Mouse (Mus musculus) frontal cortex, postnatal 36 days (tissue): ENCODE data around the gene Acad9.

Source experiments
- DNase-seq, 2 experiments: peaks; one replicate each; pipeline ENCODE4 v3.0.0; 2022; ENCODE audit warnings: low spot score in 2 of 2

The Acad9 gene

DNA sequence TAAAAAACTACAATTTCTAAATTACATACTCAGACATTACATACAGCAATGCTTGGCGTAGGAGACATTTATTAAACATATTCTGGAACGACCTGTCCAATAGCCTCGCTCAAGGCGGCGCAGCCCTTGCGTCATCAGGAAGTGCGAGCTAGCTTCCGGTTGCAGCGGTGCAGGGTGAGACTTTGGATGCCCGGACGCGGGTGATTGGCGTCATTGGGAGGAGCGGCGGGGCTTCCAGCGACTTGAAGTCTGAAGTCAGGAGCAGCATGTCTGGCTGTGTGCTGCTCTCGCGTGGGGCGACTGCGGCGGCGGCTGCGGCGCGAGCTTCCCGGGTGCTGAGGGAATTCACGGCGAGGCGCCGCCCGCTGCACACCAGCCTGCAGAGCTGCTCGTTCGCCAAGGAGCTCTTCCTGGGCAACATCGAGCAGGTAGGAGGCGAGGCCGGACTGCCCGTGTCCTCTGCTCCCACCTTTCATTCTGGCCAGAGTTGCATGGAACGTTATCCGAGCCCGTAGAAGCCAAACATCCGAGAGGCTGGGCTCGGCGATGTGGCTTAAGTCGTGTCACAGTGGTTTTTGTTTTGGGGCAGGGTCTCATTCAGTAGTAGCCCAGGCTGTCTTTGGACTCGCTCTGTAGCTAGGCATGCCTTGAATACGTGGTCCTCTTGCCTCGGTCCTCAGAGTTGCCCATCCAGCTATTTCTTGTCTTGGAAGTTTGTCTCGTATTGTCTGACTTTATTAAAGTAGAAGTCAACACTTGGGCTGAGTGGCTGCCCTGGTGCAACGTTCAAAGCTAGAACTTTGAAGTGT, at the start of gene Acad9:
Acad9 (plus strand) TSS at position 137 of the 809 bp plus-strand sequence.
- peak; percentile 97 to 98 for DNase-seq

DNA sequence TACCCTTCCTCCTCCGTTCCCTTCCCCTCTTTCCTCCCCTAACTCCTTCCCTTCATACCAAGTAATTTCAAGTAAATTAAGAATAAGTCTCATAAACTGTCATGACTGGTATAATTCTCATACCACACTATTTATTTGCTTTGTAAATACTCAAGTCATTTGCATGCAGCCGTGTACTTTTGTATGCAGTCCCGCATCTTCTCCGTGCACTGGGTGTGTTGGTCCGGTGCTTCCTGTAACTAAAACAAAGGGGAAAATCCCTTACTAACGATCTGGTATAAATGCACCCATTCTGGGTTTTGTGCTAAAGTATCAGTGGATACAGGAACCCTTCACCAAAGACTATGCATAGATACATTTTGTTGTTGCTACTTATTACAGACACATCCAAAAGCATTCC, 40.0 kb upstream of the Acad9 start:
- no peak for DNase-seq

DNA sequence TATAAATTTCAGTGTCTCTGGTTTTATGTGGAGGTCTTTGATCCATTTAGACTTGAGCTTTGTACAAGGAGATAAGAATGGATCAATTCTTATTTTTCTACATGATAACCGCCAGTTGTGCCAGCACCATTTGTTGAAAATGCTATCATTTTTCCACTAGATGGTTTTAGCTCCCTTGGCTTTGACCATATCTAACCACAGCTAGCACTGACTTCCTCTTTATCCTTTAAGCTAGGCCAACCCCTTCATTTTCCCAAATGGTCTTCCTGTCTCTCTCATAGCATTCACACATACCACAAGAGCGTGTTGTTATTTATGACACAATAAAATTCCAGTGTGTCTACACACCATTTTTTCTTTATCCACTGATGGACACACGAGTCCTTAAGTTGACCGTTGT, 35.8 kb upstream of the Acad9 start:
- no peak for DNase-seq

DNA sequence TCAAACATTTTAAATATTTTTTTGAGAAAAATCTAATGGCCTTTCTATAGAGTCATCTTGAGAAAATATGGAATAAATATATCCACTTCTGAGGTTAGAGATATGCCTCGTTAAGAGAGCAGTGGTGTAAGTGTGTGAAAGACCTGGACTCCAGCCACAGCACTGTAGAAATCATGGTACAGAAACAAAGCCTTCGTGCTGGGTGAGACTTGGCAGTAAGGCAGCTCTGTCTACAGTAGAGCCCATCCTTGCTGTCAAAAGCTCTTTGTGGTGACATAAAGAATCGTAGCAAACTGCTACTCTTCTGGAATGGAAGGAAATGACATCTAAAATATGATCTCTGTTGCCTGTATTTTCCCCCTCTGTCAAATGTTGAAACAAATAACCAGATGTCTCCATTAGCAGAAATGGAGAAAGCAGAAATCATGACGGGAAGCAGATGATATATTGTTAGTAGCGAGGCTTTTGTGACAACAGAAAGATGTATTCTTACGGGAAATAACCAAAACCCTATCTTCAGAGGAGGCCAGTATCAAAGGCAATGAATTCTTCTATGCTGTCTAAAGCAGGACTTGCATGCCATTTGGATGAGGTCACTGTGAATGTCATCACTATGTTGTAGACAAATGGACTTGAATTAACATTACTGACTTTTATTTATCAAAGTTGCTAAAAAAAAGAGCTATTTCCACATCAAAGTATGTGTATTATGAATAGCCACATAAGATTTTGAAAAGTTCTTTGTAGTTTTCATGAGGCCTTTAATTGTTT, 33.9 kb upstream of the Acad9 start:
- DNase-seq = no peak

DNA sequence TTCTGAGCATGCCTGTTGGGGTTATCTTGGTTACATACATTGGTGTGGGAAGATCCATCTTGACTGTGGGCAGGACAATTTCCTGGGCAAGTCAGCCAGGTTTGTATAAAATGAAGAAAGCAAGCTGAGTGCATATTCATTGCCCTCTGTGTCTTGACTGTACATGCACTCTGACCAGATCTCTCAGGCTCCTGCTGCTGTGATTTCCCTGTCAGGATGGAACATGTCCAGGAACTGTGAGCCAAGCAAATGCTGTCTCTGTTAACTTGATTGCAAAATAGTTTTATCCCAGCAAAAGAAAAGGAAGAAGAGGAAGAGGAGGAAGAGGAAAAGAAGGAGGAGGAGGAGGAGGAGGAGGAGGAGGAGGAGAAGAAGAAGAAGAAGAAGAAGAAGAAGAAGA, 21.3 kb upstream of the Acad9 start:
- DNase-seq = no peak

DNA sequence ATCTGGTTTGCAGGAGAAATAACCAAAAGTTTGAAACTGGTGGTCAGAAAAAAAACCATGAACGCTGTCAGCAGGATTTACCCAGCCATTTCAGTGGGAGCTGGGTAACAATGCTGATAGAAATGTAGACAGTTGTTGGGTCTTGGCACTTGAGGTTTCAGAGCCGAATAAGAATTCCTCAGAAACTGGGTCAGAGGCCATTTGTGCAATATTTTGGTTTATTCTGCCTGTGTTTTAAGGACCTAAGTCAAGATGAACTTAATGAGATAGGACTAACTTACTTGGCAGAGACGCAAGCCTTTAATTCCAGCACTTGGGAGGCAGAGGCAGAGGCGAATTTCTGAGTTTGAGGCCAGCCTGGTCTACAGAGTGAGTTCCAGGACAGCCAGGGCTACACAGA, 20.7 kb upstream of the Acad9 start:
- no peak for DNase-seq

DNA sequence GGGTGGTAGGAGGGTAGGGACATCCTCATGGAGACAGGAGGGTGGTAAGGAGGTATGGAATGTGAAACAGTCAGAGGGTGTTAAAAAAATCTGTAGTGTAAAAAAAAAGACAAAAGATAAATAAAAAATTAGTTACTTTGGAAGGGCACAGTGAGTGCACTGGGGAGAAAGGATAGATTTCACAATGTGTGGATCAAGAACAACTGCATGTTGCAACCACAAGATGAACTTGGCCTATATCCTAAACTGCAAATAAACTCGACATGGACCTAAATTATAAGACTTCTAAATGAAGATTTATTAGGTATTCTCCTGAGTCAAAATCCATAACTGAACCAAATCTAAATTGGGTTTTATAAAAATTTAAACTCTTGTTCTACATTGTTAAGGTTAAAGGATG, 16.7 kb upstream of the Acad9 start:
- no peak for DNase-seq

DNA sequence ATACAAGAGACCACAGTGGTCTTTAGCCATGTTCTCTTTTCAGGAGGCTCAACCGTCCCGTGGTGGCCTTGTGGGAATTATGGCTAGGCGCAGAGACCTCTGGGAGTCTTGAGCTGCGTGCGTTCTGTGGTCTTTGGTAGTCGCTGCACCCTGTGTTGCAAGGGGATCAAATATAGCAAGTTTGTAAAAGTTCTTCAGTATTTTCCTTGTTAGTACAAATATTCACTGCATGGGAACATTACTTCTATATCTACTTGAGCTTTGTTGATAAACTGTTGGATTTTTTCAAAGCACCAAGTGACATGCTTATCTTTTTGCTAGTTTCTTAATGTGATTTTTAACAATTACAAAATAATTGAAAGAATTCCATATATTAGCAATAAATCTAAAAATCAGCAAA, 12.3 kb upstream of the Acad9 start, which contains the start of gene Ccdc144b:
Ccdc144b (minus strand) TSS at position 101 of the 400 bp plus-strand sequence.
- DNase-seq = no peak

DNA sequence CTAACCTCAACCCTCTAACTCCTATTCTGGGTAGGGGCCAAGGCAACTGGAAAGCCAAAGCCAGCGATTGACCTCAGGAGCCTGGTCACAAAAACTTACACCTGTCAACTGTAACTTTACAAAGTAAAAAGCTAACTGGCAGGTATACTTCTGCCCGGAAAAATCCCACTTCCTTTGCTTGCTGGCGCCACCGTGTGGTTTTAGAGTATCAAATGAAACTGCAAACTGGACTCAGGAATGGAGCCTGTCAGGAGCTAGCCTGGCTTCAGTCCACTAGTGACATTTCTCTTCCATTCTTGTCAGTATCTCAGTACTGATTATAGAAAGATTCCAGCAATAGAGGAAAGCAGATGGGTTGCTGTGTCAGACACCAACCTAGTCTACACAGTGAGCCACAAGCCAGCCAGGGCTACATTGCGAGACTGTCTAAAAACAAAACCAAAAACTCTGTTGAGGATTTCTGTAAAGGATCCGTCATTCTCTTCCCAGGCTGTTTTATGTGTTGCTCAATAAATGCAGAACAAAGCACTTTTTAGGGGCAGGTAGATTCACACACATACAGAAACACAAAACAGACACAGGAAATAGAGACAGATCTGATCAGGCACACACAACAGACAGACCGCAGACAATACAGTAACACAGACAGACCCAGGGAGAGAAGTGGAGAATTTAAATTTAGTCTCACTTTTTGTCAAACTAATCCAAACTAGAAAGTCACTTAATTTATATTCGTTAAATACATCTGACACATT, 5.5 kb upstream of the Acad9 start:
- DNase-seq = peak; percentile 55 to 68

DNA sequence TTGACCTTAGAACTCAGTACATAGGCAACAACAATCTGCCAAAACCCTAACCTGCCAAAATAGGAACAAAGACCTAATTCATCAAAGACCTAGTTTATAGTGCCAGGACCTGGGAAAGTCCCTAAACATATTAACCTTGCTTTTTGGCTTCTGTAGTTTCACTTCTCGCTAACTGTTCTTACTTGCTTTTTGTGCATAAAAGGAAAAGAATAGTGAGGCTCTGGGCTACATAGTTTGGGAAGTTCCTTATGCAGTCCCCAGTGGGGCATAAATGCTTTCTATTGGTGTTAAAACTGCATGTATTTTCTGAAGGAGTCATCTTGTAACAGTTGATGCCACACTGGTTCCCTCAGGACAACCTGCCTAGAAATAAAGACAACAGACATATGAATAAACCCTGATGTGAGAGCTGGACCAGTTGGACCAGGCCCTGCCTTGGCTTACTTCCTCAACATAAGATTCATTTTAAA, 1.2 kb upstream of the Acad9 start:
- no peak for DNase-seq

DNA sequence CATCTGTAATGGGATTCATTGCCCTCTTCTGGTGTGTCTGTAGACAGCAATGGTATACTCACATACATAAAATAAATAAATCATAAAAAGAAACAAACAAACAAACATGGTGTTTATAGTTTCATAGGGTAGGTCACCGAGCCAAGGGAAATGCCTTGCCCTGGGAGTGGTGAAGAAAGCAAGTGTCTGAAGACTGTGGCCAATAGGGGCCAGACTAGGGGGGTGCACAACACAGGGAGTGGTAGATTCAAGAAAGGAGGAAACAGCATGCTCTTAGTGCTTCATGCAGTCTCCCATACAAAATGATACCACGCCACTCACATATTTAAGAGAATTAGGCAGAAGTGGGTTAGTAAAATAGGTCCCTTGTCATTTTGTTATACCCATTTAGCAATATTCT, 613 bp upstream of the Acad9 start:
- DNase-seq = no peak

DNA sequence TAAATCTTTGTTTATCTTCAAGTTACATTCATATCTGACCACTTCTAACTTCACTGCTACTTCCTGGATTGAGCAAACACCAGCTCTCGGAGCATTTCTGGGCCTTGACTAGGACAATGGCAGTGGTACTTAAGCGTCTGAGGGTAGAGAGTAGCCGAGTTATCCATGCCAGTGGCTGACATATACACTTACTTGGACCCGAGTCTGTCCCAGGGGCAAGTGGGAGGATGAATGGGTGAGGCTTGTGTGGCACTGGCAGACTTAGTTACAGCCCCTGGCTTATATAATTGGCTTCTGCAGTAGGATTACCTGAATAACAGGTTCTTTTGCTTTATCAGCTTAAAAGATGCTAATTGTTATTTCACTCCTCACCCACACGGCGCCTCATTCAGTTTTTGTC, 2.0 kb downstream of the Acad9 start:
- DNase-seq = no peak

DNA sequence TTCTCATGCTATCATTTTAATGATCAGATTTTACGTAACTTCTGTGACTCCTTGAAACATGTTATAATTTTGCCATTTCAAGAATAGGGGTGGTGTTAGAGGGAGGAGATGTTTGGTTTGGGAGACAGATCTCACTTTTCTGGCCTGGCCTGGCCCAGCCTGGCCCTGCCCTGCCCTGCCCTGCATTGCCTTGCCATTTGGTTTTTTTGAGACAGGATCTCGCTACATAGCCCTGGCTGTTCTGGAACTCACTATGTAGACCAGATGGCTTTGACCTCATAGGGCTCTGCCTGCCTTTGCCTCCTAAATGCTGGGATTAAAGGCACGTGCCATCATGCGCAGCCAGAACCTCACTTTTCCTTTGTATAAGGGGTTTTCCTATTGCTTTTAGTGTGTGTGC, 4.7 kb downstream of the Acad9 start:
- no peak for DNase-seq

DNA sequence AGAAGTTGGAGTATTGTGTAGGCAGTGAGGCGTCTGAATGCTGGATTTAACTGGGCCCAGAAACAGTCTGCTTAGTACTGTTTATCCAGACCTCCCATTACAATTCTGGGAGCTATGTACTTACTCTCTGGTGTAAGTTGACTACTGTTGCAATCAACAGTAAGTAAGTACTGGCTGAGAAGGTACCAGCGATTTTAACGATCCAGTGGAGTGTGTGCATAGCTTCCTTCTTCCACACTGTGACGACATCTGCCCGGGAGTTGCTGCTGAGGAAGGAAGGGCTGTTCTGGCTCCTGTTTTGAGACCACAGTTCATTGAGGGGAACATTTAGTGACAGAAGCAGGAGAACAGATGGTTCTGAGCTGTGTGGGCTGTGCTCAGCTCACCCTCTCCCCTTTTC, 5.3 kb downstream of the Acad9 start:
- DNase-seq = no peak

DNA sequence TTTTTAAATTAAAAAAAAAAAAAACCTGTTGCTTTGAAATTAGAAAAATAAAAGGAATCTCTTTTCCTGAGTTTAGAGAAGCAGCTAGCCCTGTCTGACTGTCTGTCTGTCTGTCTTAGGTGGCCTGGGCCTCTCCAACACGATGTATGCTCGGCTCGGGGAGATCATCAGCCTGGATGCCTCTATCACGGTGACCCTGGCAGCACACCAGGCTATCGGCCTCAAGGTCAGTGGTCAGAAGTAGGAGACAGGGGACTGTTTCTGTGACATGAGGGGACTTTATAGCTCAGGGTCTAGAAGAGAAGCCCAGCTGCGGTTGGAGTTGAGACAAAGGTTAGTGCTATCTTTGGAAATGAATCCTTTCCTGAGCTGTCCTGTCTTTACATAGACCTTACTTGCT, 8.5 kb downstream of the Acad9 start:
- DNase-seq = no peak

DNA sequence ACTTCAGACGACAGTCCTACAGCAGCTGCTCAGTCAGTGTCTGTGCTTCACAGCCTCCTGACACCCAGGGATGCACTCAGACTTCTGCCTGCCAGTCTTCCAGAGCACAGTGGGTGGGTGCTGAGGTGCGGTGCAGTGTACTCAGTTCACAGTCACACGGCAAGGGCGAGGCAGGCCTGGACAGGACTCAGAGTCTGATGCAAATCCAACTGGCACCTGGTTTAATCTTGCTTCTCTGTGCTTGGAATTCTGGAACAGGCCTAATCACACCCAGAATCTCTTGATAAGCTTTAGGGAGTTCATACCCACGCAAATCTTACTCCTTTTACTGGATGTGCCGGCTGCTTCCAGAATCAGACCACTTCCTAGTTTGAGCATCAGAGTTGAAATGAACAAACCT, 9.7 kb downstream of the Acad9 start:
- DNase-seq = no peak

DNA sequence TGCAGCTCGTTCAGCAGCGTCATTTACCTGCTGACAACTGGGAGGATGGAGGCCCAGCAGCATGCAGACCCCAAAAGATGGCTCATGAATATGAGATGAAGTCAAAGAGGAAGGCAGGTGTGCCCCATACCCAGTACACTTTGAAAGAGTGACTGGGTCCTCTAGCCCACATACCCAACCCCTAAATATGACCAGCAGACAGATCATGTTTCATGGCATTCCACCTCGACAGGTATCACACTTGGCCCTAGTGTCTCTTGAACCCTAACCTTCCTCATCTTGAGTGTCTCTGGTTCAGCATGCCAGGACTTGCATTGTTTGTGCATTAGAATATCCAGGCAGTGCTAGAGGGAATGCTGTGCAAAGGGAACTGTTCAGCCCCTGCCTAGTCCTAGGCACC, 11.6 kb downstream of the Acad9 start:
- no peak for DNase-seq

DNA sequence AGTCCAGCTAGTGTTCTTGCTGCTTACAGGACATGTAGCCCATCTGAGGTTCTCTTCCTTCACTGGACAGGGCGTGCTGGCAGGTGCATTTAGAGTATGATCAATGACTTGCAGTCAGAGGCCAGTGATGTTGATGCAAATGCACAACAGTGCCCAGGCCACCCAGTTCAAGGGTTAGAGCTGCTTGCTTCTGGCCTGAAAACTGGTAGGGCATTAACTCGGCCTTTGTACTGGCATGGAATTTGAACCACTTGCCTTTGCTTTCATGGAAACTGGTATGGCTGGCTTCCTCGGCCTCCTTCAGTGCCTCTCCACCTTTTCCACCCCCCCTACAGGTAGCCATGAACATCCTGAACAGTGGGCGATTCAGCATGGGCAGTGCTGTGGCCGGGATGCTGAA, 14.1 kb downstream of the Acad9 start:
- no peak for DNase-seq

DNA sequence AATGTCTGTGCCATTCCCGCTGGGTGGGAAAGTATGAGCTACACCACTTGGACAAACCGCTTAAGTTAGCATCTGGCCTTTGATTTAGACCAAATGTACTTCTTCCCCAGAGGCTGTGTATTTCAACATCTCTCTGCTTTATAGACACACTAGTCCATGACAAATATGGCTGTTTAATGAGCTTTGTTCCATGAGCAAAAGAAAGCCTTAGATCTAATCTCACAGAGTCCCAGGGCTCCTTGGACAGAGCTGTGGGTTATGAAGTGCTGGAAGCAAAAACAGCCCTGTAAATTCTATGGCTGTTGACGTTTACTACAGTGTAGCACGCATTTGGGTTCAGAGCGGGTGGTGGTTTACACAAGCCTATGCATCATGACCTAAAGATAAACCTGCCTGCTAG, 15.0 kb downstream of the Acad9 start:
- no peak for DNase-seq

DNA sequence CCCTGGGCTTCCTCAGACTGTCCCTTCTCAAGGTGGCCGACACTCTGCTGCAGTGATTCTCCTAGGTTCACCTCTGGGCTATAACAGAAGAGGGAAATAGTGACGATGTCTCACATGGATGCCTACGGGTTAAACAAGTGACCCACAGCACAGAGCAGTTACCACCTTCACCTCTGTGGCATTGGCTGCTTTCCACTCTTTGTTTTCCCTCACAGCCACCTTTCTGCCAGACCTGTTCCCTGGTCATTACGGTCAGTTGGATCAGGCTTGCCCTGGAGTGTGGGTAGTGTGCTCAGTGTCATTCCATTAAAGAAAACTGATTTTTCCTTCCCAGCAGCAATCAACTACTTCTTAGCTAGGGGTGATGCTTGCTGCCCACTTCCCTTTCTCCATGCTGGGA, 17.1 kb downstream of the Acad9 start:
- DNase-seq = no peak

DNA sequence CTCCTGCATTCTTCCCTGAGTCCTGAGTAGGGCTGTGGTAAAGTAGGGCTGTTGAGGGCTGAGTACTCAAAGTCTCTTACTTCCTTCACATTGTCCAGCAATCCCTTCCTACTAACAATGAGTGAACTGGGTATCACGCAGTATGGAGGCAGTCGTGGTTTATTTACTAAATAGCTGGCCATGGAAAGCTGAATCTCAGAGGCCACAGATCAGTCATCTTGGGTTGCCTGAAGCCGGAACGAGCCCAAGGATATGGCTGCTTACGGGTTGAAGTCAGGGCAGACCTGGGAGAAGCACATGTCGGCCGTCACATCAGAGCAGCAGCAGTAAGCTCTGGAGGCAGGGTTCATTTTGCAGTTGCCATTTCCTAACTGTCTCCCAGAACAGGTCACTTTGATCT, 17.6 kb downstream of the Acad9 start:
- DNase-seq = no peak

DNA sequence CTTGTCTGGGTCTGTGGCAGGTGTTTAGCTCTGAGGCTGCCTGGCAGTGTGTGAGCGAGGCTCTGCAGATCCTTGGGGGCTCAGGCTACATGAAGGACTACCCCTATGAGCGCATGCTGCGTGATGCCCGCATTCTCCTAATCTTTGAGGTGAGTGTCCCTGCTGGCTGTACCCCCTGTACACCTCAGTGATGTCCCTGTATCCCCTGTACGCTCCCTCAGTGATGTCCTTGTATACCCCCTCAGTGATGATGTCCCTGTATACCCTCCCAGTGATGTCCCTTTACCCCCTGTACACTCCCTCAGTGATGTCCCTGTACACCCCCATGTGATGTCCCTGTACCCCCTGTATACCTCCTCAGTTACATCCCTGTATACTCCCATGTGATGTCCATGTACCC, 19.6 kb downstream of the Acad9 start:
- no peak for DNase-seq
